Mouse (Mus musculus) embryo, embryonic 10.5 days (tissue): Measurements from ENCODE around the gene 4931417E11Rik.

Source experiments
- DNase-seq: peaks from one replicate; pipeline ENCODE4 v3.0.0-alpha.2; 2015; ENCODE audit warnings: low spot score

The 4931417E11Rik gene

DNA sequence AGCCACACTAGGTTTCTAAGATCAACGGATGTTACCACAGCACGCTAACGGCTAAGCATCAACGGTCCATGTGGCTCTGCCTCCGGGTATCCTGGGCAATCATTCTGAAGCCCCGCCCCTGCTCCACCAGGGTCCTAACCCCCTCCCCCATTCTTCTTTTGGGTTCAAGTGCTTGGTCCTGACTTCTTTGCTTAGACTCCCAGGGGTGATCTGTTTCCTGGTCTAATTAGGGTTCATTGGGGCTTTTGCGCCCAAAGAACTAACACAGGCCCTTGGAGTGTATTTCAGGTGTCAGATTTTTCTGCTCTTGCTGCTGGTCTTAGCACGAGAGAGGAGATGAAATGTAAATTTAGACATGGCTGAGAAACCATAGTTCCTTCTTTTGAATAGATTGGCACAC lies at the start of gene 4931417E11Rik:
Gene 4931417E11Rik (minus strand): TSS at position 101 of the 400 bp plus-strand sequence.
- no peak for DNase-seq

DNA sequence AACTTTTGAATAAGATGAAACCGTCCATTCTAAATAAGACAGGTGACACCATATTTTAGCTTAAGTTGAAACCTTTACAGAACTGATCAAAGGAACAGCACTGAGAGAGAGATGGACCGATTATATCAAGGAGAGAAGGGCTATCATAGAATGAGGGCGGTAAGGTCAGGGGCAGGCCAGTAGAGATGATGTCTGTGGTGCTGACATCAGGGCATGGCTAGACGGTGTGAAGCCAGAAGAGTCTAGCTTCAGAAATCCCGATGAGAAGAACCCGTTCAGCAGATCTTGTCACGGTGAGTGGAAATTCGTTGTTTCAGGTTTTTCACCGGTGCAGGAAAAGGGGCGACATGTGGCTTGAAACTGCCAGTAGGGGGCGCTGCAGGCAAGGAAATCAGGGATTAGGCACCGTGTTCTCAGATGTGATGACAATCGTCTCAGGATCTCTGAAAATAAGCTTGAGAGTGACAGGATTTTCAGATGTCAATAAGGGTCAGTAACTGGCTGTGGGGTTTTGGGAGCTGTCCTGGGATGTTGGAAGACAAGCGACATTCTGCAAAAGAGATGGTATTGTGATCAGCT lies 48.4 kb upstream of the 4931417E11Rik start:
- DNase-seq, result peak; percentile 87

DNA sequence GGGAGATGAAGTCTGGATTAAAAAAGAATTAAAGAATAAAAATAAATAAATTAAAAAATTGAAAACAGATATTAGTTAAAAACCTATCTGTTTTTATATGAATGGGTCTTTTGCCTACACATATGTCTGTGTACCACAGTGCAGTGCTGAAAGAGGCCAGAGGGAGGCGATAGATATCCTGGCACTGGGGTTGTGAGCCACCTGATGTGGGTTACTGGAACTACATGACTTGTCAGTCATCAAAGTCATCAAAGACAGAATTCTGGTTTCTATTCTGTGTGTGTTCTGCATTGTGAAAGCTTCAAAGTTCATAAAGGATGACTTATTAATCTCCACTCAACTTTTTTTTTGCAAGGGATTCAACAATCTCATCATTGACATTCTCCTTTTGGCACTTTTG lies 43.4 kb upstream of the 4931417E11Rik start:
- no peak for DNase-seq

DNA sequence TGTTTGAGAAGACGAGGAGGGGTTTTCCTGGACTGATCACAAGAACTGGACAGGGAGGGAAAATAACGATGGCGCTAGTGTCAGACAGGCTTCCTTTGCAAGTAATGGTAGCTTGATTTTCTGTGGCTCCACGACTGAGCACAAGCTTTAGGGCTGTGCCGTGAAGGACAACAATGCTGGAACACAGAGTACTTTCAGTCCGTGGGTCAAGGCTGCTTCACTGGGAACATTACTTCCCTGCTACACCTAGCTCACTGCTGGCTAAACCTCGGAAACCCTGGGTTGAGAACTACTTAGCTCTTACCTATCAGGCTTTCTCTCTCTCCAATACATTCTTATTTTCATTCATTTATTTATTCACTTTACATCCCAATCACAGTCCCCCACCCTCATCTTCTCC lies 30.2 kb upstream of the 4931417E11Rik start:
- DNase-seq, result no peak

DNA sequence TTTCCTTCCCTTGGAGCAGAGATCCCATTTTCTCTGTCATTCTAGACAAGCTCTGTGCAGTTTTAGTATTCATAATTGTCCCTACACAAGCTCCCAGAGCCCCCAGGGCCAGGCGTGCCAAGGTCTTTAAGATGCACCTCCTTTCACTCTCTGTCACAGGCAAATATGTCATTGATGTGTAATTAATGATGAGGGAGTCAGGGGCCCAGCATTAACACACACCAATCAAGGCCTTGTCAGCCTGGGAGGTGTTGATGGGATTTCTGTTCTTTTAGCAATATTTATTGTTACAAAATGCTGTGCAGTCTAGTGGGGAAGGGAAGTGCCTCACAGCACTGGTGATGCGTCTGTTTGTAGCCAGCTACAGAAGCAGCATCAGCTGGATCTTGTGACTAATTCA lies 27.9 kb upstream of the 4931417E11Rik start:
- DNase-seq, result no peak

DNA sequence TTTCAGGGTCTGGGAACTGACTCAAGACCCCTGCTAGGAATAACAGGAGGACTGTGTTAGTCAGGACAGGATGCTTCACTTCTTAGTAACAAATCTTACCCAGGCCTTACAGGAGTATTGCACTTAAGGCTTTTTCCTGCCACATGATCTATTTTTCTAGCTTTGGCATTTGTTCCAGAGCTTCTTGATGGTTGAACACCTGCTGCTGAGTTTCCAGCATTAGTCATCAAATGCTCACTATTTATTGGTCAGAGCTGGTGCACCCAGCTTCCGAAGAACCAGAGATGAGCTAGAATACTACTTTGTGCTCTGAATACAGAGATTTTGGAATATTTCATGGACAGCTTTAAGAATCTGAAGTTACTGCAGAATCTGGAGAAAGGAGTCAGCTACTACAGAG lies 21.1 kb upstream of the 4931417E11Rik start:
- no peak for DNase-seq

DNA sequence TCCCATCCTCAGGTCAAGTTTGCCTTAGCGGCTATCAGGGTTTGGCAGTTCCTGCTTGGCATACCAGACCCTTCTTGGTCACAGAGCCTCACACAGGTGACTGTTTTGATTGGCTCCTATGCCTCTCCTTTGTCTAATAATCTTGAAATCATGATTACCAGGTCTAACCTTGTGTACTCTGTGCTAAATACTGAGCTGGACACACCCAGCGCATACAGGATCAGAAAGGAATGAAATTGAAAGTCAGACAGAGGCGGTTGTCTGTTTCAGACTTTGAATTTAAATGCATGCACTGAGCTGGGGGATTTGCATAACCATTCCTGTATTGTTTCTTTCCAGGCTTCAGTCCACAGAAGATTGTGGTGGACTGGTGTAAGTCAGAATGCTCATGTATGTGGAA lies 16.1 kb upstream of the 4931417E11Rik start:
- DNase-seq, result no peak

DNA sequence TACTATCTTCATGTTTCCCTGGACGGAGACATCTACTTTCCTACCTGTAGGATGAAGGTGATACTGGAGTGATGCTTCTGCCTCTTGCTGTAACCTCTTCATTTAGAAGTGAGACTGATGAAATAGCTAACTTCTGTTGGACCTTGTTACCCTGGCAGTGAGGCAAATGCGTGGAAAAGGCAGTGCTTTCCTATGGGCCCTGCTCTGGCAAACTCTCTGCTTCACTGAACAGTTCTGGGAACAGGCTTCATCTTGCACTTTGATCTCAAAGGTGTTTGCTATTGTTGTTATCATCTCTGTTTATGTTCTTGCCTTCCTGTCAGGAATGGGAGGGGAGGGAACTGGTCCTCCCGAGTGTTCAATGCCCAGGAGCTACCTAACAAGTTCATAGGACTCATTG lies 3.4 kb downstream of the 4931417E11Rik start:
- no peak for DNase-seq

DNA sequence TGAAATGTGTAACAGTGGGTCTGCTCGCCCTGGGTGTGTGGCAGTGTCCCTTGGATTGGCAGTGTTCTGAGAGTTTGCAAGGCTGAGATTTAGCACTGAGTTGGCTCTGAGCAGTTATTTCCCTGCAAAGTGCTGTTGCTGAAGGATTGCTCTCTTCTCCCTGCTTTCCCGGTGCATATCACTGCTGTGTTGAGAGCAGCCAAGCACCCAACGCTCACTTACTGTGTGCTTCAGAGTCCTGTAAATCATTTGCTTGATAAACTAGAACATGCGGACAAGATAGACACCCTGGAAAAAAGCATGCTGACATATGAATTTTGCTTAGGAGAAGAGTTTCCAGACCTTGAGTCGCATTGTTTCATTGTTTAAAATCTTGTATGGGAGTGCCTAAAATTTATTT lies 6.9 kb downstream of the 4931417E11Rik start:
- DNase-seq, result no peak

DNA sequence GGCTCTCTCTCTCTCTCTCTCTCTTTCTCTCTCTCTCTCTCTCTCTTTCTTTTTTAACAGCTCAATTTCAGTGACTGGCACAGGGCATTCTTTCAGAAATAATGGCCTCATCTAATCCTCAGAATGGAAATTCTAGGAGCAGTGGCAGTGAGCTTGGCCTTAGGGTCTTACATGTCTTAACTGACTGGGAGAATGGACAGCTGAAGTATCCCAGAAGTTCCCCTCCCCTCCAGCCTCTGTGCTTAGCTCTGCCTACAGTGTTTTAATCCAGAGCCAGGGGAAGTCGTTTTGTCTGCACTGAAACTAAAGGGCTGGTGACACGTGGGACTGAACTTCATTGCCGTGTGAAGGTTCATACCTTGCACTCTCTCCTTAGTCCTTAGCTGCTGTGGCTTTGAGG lies 35.6 kb downstream of the 4931417E11Rik start:
- DNase-seq, result peak; percentile 17

DNA sequence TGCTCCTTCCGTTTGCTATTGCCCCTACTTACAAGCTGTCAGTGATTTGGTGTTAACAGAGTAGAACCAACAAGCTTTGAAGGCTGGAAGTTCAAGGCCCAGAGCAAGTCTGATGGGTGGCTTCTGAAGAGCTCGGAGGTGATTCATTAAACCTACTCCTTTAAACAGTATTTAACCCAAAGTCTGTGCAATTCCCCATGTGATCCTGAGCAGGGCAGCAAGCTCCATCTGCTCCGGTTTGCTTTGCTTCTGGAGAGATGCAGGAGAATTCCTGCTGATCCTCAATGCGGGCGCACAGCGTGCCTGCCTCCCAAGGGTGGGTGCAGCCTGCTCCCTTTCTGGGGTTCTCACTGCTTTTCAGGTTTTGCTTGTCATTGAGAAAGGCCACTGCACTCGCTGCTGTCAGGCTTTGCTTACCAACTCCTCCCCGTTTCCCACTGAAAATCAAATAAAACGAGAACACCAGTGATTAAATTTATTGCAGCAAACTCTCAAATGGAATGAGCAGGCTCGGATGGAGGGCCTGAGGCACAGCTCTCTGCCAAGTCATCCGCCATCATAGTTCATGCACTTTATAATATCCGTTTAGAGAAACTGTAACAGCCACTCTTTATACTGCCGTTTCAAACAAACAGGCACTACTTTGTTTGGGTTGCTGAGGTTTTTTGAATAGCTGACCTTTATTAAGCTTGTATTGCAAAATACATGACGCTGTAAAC lies 40.7 kb downstream of the 4931417E11Rik start:
- peak; percentile 6 for DNase-seq

DNA sequence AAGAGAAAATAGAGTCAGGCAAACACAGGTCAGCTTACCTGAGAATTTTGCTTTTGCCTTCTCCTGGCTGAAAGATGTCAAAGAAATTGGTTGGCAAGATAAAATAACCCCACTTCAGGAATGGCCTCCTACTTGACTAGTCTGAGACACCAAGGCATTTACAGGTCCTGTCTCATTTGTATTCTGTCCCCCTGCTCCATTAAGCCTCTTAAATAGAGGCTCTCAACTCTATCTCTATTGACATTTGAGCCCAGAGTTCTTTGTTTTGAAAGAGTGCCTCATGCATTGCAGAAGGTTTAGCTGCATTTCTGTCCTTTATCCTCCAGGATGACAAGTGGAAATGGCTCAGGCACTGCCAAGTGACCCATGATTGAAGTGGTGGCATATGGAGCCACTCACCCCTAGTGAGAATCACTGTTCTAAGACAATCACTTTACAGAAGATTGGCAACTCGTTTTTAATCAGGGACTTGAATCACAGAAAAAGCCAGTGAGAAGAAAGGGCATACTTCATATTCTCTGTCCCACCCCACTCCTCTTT lies 42.1 kb downstream of the 4931417E11Rik start:
- peak; percentile 63 for DNase-seq
